8 mouse cellular contexts compared by ENCODE assay signal in the genomic region with DNA sequence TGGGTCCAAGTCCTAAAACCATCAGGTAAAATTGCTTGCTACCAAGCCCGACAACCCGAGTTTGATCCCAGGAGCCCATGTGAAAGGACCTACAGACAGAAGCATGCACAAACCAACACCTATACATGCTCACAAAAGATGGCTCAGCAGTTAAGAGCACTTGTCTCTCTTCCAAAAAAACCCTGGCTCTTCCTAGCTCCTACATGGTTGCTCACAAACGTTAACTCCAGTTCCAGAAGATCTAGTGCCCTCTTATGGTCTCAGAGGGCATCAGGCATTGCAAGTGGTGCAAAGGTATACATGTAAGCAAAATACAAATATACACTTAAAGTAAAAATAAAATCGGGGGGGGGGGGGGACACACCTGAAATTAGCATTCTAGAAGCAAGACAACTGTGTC. TPM values are rescaled to one million over a fixed set of nuclear protein-coding genes. Genes with fewer than 3 reads are reported as not detected.
DNase-seq lines count a peak whose midpoint lies in the region; ATAC-seq and TF ChIP-seq lines count a peak whose summit lies in the region.

No protein-coding gene starts in this region.

- no peaks in the 10 kb centered on the region; the same call in 1 of the 2 replicates for H3K27me3 ChIP-seq in kidney, adult 2 months (replicated peaks; ENCODE audit: control insufficient read depth, insufficient read depth, low read length)
- no peaks in the 10 kb centered on the region for H3K27me3 ChIP-seq in hindbrain, embryonic 14.5 days (ENCODE audit: control insufficient read depth, insufficient read depth, low read length)
- H3K27me3 ChIP-seq in midbrain, postnatal 0 days (ENCODE audit: insufficient read depth, low read length) = no peaks in the 10 kb centered on the region

- no peak for TF ChIP-seq POLR2A in kidney, adult 2 months (IDR thresholded peaks at IDR 0.05; ENCODE audit: low read depth, low read length)

- H3K4me3 ChIP-seq in kidney, adult 2 months (ENCODE audit: insufficient read depth, low read depth, low read length) = no peak overlapping the region
- H3K4me3 ChIP-seq in hindbrain, embryonic 14.5 days (replicated peaks; ENCODE audit: low read length) = peak overlapping the region; percentile 94; the same call in 1 of the 2 replicates
- H3K4me3 ChIP-seq in midbrain, postnatal 0 days (ENCODE audit: low read depth, low read length) = 0 out of 2 replicates have a peak overlapping the region, but pooled peaks have one; percentile 99

- 36% methylated on average over 4 of the region's 4 CpGs for WGBS in kidney, adult 2 months
- 65% methylated on average over 4 of the region's 4 CpGs for WGBS in hindbrain, embryonic 14.5 days
- 48% methylated on average over 4 of the region's 4 CpGs for WGBS in midbrain, postnatal 0 days

- H3K9me3 ChIP-seq in hindbrain, embryonic 14.5 days (ENCODE audit: control insufficient read depth, low read length) = no peaks in the 10 kb centered on the region
- H3K9me3 ChIP-seq in midbrain, postnatal 0 days (ENCODE audit: low read length) = no peaks in the 10 kb centered on the region

- peaks cover 10% of the 10 kb centered on the region for H3K36me3 ChIP-seq in kidney, adult 2 months (ENCODE audit: control insufficient read depth, insufficient read depth, low read length)
- peaks cover 26% of the 10 kb centered on the region for H3K36me3 ChIP-seq in hindbrain, embryonic 14.5 days (replicated peaks; ENCODE audit: control insufficient read depth, insufficient read depth)
- peaks cover 5% of the 10 kb centered on the region; the same call in 1 of the 2 replicates for H3K36me3 ChIP-seq in midbrain, postnatal 0 days (ENCODE audit: insufficient read depth, low read length)

- H3K4me1 ChIP-seq in kidney, adult 2 months (ENCODE audit: control insufficient read depth, insufficient read depth, low read length) = peaks cover 22% of the 10 kb centered on the region
- H3K4me1 ChIP-seq in hindbrain, embryonic 14.5 days (replicated peaks; ENCODE audit: control insufficient read depth, insufficient read depth, low read length) = peaks cover 32% of the 10 kb centered on the region
- H3K4me1 ChIP-seq in midbrain, postnatal 0 days (ENCODE audit: insufficient read depth, low read length) = peaks cover 22% of the 10 kb centered on the region

- H3K4me2 ChIP-seq in hindbrain, embryonic 14.5 days (replicated peaks) = 0 out of 2 replicates have a peak overlapping the region, but pooled peaks have one; percentile 95
- 0 out of 2 replicates have a peak overlapping the region, but pooled peaks have one; percentile 62 for H3K4me2 ChIP-seq in midbrain, postnatal 0 days (ENCODE audit: low read depth, low read length, poor library complexity, severe bottlenecking)

- H3K27ac ChIP-seq in kidney, adult 2 months (ENCODE audit: insufficient read depth, low read depth, low read length) = no peak overlapping the region
- no peak overlapping the region for H3K27ac ChIP-seq in hindbrain, embryonic 14.5 days
- H3K27ac ChIP-seq in midbrain, postnatal 0 days (ENCODE audit: low read depth, low read length) = no peak overlapping the region

- DNase-seq in kidney, adult 2 months = peak; percentile 27
- DNase-seq in kidney, postnatal 4 days = no peak
- peak; percentile 25 for DNase-seq in ZHBTc4 (ENCODE audit: low read depth, low spot score)
- DNase-seq in hindbrain, embryonic 14.5 days (ENCODE audit: low spot score) = no peak
- DNase-seq in midbrain, postnatal 0 days (ENCODE audit: low spot score) = peak; percentile 43
- DNase-seq in layer of hippocampus, postnatal 36 days = no peak
- no peak for DNase-seq in layer of hippocampus, postnatal 10 days (ENCODE audit: low spot score in 2 of 2)
- DNase-seq in urinary bladder, postnatal 36 days (ENCODE audit: low spot score in 2 of 2) = no peak

- TF ChIP-seq CTCF in kidney, adult 2 months (conservative IDR thresholded peaks at IDR 0.05; ENCODE audit: insufficient read depth, insufficient read length, low read depth, low read length) = peak; percentile 28; the same call in 1 of the 2 replicates
- peak; percentile 64 for TF ChIP-seq CTCF in midbrain, postnatal 0 days (IDR thresholded peaks at IDR 0.05)

- no peak overlapping the region for H3K9ac ChIP-seq in hindbrain, embryonic 14.5 days
- H3K9ac ChIP-seq in midbrain, postnatal 0 days (replicated peaks; ENCODE audit: low read length, poor library complexity, severe bottlenecking) = no peak overlapping the region

- no peak for ATAC-seq in hindbrain, embryonic 14.5 days (ENCODE audit: low FRiP score)
- no peak for ATAC-seq in midbrain, postnatal 0 days (ENCODE audit: low FRiP score)

RNA-seq across cellular contexts. Expression of gene Uqcrh, which starts 1.7 kb away (rescaled TPM):
- polyA plus RNA-seq in kidney, adult 2 months (2012; rRNA removed) = 355 and 608 TPM in 2 replicates
- polyA plus RNA-seq in hindbrain, embryonic 14.5 days (2014; fragmentation: Nextera tagmentation; extraction: Ambion mirVana) = 438 and 513 TPM in 2 replicates
- 247 and 307 TPM in 2 replicates for total RNA-seq in midbrain, postnatal 0 days (2014; rRNA removed)
- polyA plus RNA-seq in midbrain, postnatal 0 days (2015; fragmentation: Nextera tagmentation; extraction: Ambion mirVana) = 429 and 468 TPM in 2 replicates
- total RNA-seq in layer of hippocampus, postnatal 36 days (2021) = 100 to 1,000 TPM; 413 to 440 TPM
- 100 to 1,000 TPM; 402 to 460 TPM for total RNA-seq in layer of hippocampus, postnatal 10 days (2021)

RNA-seq across cellular contexts. Expression of gene Lrrc41, which starts 1.9 kb away (rescaled TPM):
- polyA plus RNA-seq in kidney, adult 2 months (2012; rRNA removed) = 47.3 and 56.4 TPM in 2 replicates
- 75.9 and 79.7 TPM in 2 replicates for polyA plus RNA-seq in hindbrain, embryonic 14.5 days (2014; fragmentation: Nextera tagmentation; extraction: Ambion mirVana)
- total RNA-seq in midbrain, postnatal 0 days (2014; rRNA removed) = 103 and 129 TPM in 2 replicates
- polyA plus RNA-seq in midbrain, postnatal 0 days (2015; fragmentation: Nextera tagmentation; extraction: Ambion mirVana) = 70.0 and 71.6 TPM in 2 replicates
- 10 to 100 TPM; 40.1 to 42.5 TPM for total RNA-seq in layer of hippocampus, postnatal 36 days (2021)
- total RNA-seq in layer of hippocampus, postnatal 10 days (2021) = 10 to 100 TPM; 51.9 to 52.8 TPM

RNA-seq across cellular contexts. Expression of gene Nsun4, which starts 19.5 kb away (rescaled TPM):
- polyA plus RNA-seq in kidney, adult 2 months (2012; rRNA removed) = 14.5 and 16.7 TPM in 2 replicates
- 10.4 and 11.5 TPM in 2 replicates for polyA plus RNA-seq in hindbrain, embryonic 14.5 days (2014; fragmentation: Nextera tagmentation; extraction: Ambion mirVana)
- 8.7 and 10.9 TPM in 2 replicates for total RNA-seq in midbrain, postnatal 0 days (2014; rRNA removed)
- 8.7 and 8.9 TPM in 2 replicates for polyA plus RNA-seq in midbrain, postnatal 0 days (2015; fragmentation: Nextera tagmentation; extraction: Ambion mirVana)
- total RNA-seq in layer of hippocampus, postnatal 36 days (2021) = 10 to 100 TPM in 1 of 2 experiments, 1 to 10 TPM in 1; 8.8 to 10.8 TPM
- 1 to 10 TPM; 8.1 to 8.2 TPM for total RNA-seq in layer of hippocampus, postnatal 10 days (2021)

RNA-seq across cellular contexts. Expression of gene Rad54l, which starts 50.3 kb away (rescaled TPM):
- polyA plus RNA-seq in kidney, adult 2 months (2012; rRNA removed) = 0.31 and 0.33 TPM in 2 replicates
- polyA plus RNA-seq in hindbrain, embryonic 14.5 days (2014; fragmentation: Nextera tagmentation; extraction: Ambion mirVana) = 7.0 and 7.2 TPM in 2 replicates
- total RNA-seq in midbrain, postnatal 0 days (2014; rRNA removed) = 1.9 and 3.0 TPM in 2 replicates
- 2.4 and 2.5 TPM in 2 replicates for polyA plus RNA-seq in midbrain, postnatal 0 days (2015; fragmentation: Nextera tagmentation; extraction: Ambion mirVana)
- 1 to 10 TPM in 1 of 2 experiments, under 1 TPM in 1; 0.73 to 1.0 TPM for total RNA-seq in layer of hippocampus, postnatal 36 days (2021)
- total RNA-seq in layer of hippocampus, postnatal 10 days (2021) = 1 to 10 TPM; 1.6 to 2.1 TPM

RNA-seq across cellular contexts. Expression of gene Pomgnt1, which starts 50.5 kb away (rescaled TPM):
- polyA plus RNA-seq in kidney, adult 2 months (2012; rRNA removed) = 46.0 and 52.5 TPM in 2 replicates
- 72.1 and 73.8 TPM in 2 replicates for polyA plus RNA-seq in hindbrain, embryonic 14.5 days (2014; fragmentation: Nextera tagmentation; extraction: Ambion mirVana)
- total RNA-seq in midbrain, postnatal 0 days (2014; rRNA removed) = 78.5 and 80.9 TPM in 2 replicates
- polyA plus RNA-seq in midbrain, postnatal 0 days (2015; fragmentation: Nextera tagmentation; extraction: Ambion mirVana) = 58.1 and 61.9 TPM in 2 replicates
- total RNA-seq in layer of hippocampus, postnatal 36 days (2021) = 10 to 100 TPM; 62.4 to 63.5 TPM
- total RNA-seq in layer of hippocampus, postnatal 10 days (2021) = 10 to 100 TPM; 72.8 to 76.9 TPM

Comparison
In these comparisons a context has a peak if more than half of its experiments do, and no peak if none do; other contexts are left out.
1. DNase-seq: peak in kidney, adult 2 months (single experiment), ZHBTc4 (single experiment) and midbrain, postnatal 0 days (single experiment); none in kidney, postnatal 4 days (0 of 2), hindbrain, embryonic 14.5 days (single experiment), layer of hippocampus, postnatal 36 days (0 of 2), layer of hippocampus, postnatal 10 days (0 of 2) and urinary bladder, postnatal 36 days (0 of 2).